Mouse (Mus musculus): ENCODE measurements around the gene Tap2. TPM values are rescaled to one million over a fixed set of nuclear protein-coding genes. Genes with fewer than 3 reads are reported as not detected.
A peak's percentile ranks its signal among the peaks of the same experiment; 100 is the strongest.
"Not testable (repeated sequence)": the region's sequence is repeated elsewhere in the genome, so short reads cannot be mapped to it uniquely, and the experiment has no call there.

Tap2 gene
- polyA plus RNA-seq, 1 experiment = 54.8 TPM

GRCm38 (mm10) chr17:34224816-34225215 is 21.5 kb downstream of the Tap2 start:
- Histone ChIP-seq H3K4me1 (ENCODE audit: control insufficient read depth, insufficient read depth, low read length) (no peaks in the 10 kb centered on the region), H3K27ac (ENCODE audit: control insufficient read depth, insufficient read depth, low read depth, low read length, poor library complexity) (no peak overlapping the region), H3K4me3 (replicated peaks; ENCODE audit: control insufficient read depth, low read depth, low read length) (no peak overlapping the region)
- TF ChIP-seq POLR2A (IDR thresholded peaks at IDR 0.05; ENCODE audit: borderline replicate concordance, control insufficient read depth, low read depth, low read length) (no peak), CTCF (IDR thresholded peaks at IDR 0.05; ENCODE audit: control insufficient read depth, insufficient read depth, low read length) (no peak)
- WGBS = 85% methylated on average over 3 of the region's 3 CpGs

GRCm38 (mm10) chr17:34225426-34225825 is 22.1 kb downstream of the Tap2 start:
- Histone ChIP-seq H3K4me3 (replicated peaks; ENCODE audit: control insufficient read depth, low read depth, low read length) (no peak overlapping the region), H3K27ac (ENCODE audit: control insufficient read depth, insufficient read depth, low read depth, low read length, poor library complexity) (no peak overlapping the region), H3K4me1 (ENCODE audit: control insufficient read depth, insufficient read depth, low read length) (no peaks in the 10 kb centered on the region)
- 90% methylated on average over 8 of the region's 8 CpGs for WGBS
- no peak for TF ChIP-seq POLR2A (IDR thresholded peaks at IDR 0.05; ENCODE audit: borderline replicate concordance, control insufficient read depth, low read depth, low read length)
- TF ChIP-seq CTCF (IDR thresholded peaks at IDR 0.05; ENCODE audit: control insufficient read depth, insufficient read depth, low read length) = no peak

GRCm38 (mm10) chr17:34225911-34226310 is 22.6 kb downstream of the Tap2 start:
- H3K4me1 ChIP-seq (ENCODE audit: control insufficient read depth, insufficient read depth, low read length); H3K4me3 ChIP-seq (replicated peaks; ENCODE audit: control insufficient read depth, low read depth, low read length); H3K27ac ChIP-seq (ENCODE audit: control insufficient read depth, insufficient read depth, low read depth, low read length, poor library complexity): not testable (repeated sequence)
- WGBS = 97% methylated on average over 17 of the region's 23 CpGs

- not testable (repeated sequence) for H3K4me3 ChIP-seq (replicated peaks; ENCODE audit: control insufficient read depth, low read depth, low read length); H3K4me1 ChIP-seq (ENCODE audit: control insufficient read depth, insufficient read depth, low read length); H3K27ac ChIP-seq (ENCODE audit: control insufficient read depth, insufficient read depth, low read depth, low read length, poor library complexity)
- WGBS = 89% methylated on average over 9 of the region's 9 CpGs
Measured at GRCm38 (mm10) chr17:34230971-34231370, 27.6 kb downstream of the Tap2 start.

- not testable (repeated sequence) for H3K27ac ChIP-seq (ENCODE audit: control insufficient read depth, insufficient read depth, low read depth, low read length, poor library complexity); H3K4me3 ChIP-seq (replicated peaks; ENCODE audit: control insufficient read depth, low read depth, low read length); H3K4me1 ChIP-seq (ENCODE audit: control insufficient read depth, insufficient read depth, low read length)
- 94% methylated on average over 7 of the region's 7 CpGs for WGBS
Measured at GRCm38 (mm10) chr17:34232021-34232420, 28.7 kb downstream of the Tap2 start.

GRCm38 (mm10) chr17:34234926-34235325 is 31.6 kb downstream of the Tap2 start:
- H3K4me1 ChIP-seq (ENCODE audit: control insufficient read depth, insufficient read depth, low read length) = no peaks in the 10 kb centered on the region; the same call in 1 of the 2 replicates
- peak; percentile 99 for TF ChIP-seq CTCF (IDR thresholded peaks at IDR 0.05; ENCODE audit: control insufficient read depth, insufficient read depth, low read length)
- no peak for TF ChIP-seq POLR2A (IDR thresholded peaks at IDR 0.05; ENCODE audit: borderline replicate concordance, control insufficient read depth, low read depth, low read length)
- H3K27ac ChIP-seq (ENCODE audit: control insufficient read depth, insufficient read depth, low read depth, low read length, poor library complexity) = no peak overlapping the region
- under 1% methylated on average over 9 of the region's 9 CpGs for WGBS
- H3K4me3 ChIP-seq (replicated peaks; ENCODE audit: control insufficient read depth, low read depth, low read length) = no peak overlapping the region

GRCm38 (mm10) chr17:34236691-34237090 is 33.4 kb downstream of the Tap2 start:
- Histone ChIP-seq H3K4me1 (ENCODE audit: control insufficient read depth, insufficient read depth, low read length) (no peaks in the 10 kb centered on the region; the same call in 1 of the 2 replicates), H3K27ac (ENCODE audit: control insufficient read depth, insufficient read depth, low read depth, low read length, poor library complexity) (no peak overlapping the region), H3K4me3 (replicated peaks; ENCODE audit: control insufficient read depth, low read depth, low read length) (no peak overlapping the region)
- WGBS = 81% methylated on average over 5 of the region's 5 CpGs
- no peak for TF ChIP-seq POLR2A (IDR thresholded peaks at IDR 0.05; ENCODE audit: borderline replicate concordance, control insufficient read depth, low read depth, low read length)
- TF ChIP-seq CTCF (IDR thresholded peaks at IDR 0.05; ENCODE audit: control insufficient read depth, insufficient read depth, low read length) = no peak

- H3K4me1 ChIP-seq (ENCODE audit: control insufficient read depth, insufficient read depth, low read length) = no peaks in the 10 kb centered on the region; the same call in 1 of the 2 replicates
- no peak overlapping the region for H3K27ac ChIP-seq (ENCODE audit: control insufficient read depth, insufficient read depth, low read depth, low read length, poor library complexity)
- TF ChIP-seq POLR2A (IDR thresholded peaks at IDR 0.05; ENCODE audit: borderline replicate concordance, control insufficient read depth, low read depth, low read length) (no peak), CTCF (IDR thresholded peaks at IDR 0.05; ENCODE audit: control insufficient read depth, insufficient read depth, low read length) (no peak)
- no peak overlapping the region for H3K4me3 ChIP-seq (replicated peaks; ENCODE audit: control insufficient read depth, low read depth, low read length)
- WGBS = 68% methylated on average over 3 of the region's 3 CpGs
Measured at GRCm38 (mm10) chr17:34237741-34238140, 34.4 kb downstream of the Tap2 start.

GRCm38 (mm10) chr17:34238706-34239105 is 35.4 kb downstream of the Tap2 start, which contains the start of gene H2-Ob:
TSS of gene H2-Ob (plus strand) at chr17:34238903.
- peak within 1 kb of the TSS; percentile 94 for H3K27ac ChIP-seq (ENCODE audit: control insufficient read depth, insufficient read depth, low read depth, low read length, poor library complexity)

More at GRCm38 (mm10) chr17:34238706-34239105, 35.4 kb downstream of the Tap2 start, which contains the start of gene H2-Ob:
- no peaks in the 10 kb centered on the region; the same call in 1 of the 2 replicates for H3K4me1 ChIP-seq (ENCODE audit: control insufficient read depth, insufficient read depth, low read length)
- TF ChIP-seq POLR2A (IDR thresholded peaks at IDR 0.05; ENCODE audit: borderline replicate concordance, control insufficient read depth, low read depth, low read length) (no peak), CTCF (IDR thresholded peaks at IDR 0.05; ENCODE audit: control insufficient read depth, insufficient read depth, low read length) (no peak)
- 23% methylated on average over 3 of the region's 3 CpGs for WGBS
- H3K4me3 ChIP-seq (replicated peaks; ENCODE audit: control insufficient read depth, low read depth, low read length) = peak within 1 kb of the TSS; percentile 45

All from bone marrow, adult 2 months (tissue).